Mouse (Mus musculus) bone marrow, adult 2 months (tissue): ENCODE data around the gene Kank1.

Experiments used
- CTCF ChIP-seq: fragments of 200-500 bp; IDR thresholded peaks from 2 replicates; pipeline ENCODE4 v1.5.1; 2011; ENCODE audit warnings: low read length, control low read depth; ENCODE audit not compliant: control insufficient read depth, insufficient read depth
- POLR2A ChIP-seq: fragments of 200-500 bp; IDR thresholded peaks from 2 replicates; pipeline ENCODE4 v1.6.1; 2011; ENCODE audit warnings: low read depth, mild to moderate bottlenecking, control low read depth, low read length, borderline replicate concordance; ENCODE audit not compliant: control insufficient read depth

DNA sequence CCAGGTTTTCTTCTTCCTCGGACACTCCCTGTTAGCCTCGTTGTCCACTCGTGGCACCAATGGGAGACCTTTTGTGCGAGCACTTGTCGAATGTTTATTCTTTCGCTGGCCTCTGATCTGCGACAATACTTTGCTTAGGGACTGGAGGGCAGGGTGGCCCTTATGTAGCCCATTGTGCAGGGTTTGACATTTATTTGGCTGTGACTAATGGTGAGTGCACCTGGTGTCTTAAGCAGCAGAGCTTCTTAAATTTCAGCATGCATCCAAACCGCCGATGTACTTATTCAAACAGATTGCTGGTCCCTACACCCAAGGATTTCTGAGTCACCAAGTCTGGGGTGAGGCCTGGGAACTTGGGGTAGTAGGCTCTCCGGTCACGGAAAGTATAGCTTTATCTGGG lies 120.3 kb downstream of the Kank1 start:
- TF ChIP-seq CTCF, result no peak
- no peak for TF ChIP-seq POLR2A
